Mouse (Mus musculus): ENCODE data around the gene Scn8a.
"Not testable (repeated sequence)": the region's sequence is repeated elsewhere in the genome, so short reads cannot be mapped to it uniquely, and the experiment has no call there.

The Scn8a gene

GRCm38 (mm10) chr15:100869558-100869957 lies at the start of gene Scn8a:
Gene Scn8a, plus strand, starts transcription at chr15:100869858.
- DNase-seq (ENCODE audit: low spot score in 2 of 2), result no peak

GRCm38 (mm10) chr15:100821824-100822223 lies 47.8 kb upstream of the Scn8a start:
- DNase-seq (ENCODE audit: low spot score in 2 of 2), result no peak

GRCm38 (mm10) chr15:100822370-100822769 lies 47.3 kb upstream of the Scn8a start:
- DNase-seq (ENCODE audit: low spot score in 2 of 2), result not testable (repeated sequence)

- DNase-seq (ENCODE audit: low spot score in 2 of 2), result no peak
Measured at GRCm38 (mm10) chr15:100825249-100825856, 44.3 kb upstream of the Scn8a start.

- no peak for DNase-seq (ENCODE audit: low spot score in 2 of 2)
Measured at GRCm38 (mm10) chr15:100826076-100826475, 43.6 kb upstream of the Scn8a start.

- DNase-seq (ENCODE audit: low spot score in 2 of 2), result no peak
Measured at GRCm38 (mm10) chr15:100829775-100830174, 39.9 kb upstream of the Scn8a start.

GRCm38 (mm10) chr15:100830682-100831081 lies 39.0 kb upstream of the Scn8a start:
- DNase-seq (ENCODE audit: low spot score in 2 of 2), result no peak

GRCm38 (mm10) chr15:100832144-100832543 lies 37.5 kb upstream of the Scn8a start:
- DNase-seq (ENCODE audit: low spot score in 2 of 2), result no peak

- DNase-seq (ENCODE audit: low spot score in 2 of 2), result no peak
Measured at GRCm38 (mm10) chr15:100832784-100833183, 36.9 kb upstream of the Scn8a start.

GRCm38 (mm10) chr15:100836729-100837128 lies 32.9 kb upstream of the Scn8a start:
- DNase-seq (ENCODE audit: low spot score in 2 of 2), result no peak

GRCm38 (mm10) chr15:100838607-100839207 lies 31.0 kb upstream of the Scn8a start:
- peak; percentile 33 to 36 for DNase-seq (ENCODE audit: low spot score in 2 of 2)

- no peak for DNase-seq (ENCODE audit: low spot score in 2 of 2)
Measured at GRCm38 (mm10) chr15:100844336-100844735, 25.3 kb upstream of the Scn8a start.

GRCm38 (mm10) chr15:100845049-100845879 lies 24.4 kb upstream of the Scn8a start:
- no peak for DNase-seq (ENCODE audit: low spot score in 2 of 2)

GRCm38 (mm10) chr15:100847193-100847592 lies 22.5 kb upstream of the Scn8a start:
- no peak for DNase-seq (ENCODE audit: low spot score in 2 of 2)

GRCm38 (mm10) chr15:100857586-100857985 lies 12.1 kb upstream of the Scn8a start:
- no peak for DNase-seq (ENCODE audit: low spot score in 2 of 2)

GRCm38 (mm10) chr15:100860856-100861255 lies 8.8 kb upstream of the Scn8a start:
- no peak for DNase-seq (ENCODE audit: low spot score in 2 of 2)

GRCm38 (mm10) chr15:100865556-100865955 lies 4.1 kb upstream of the Scn8a start:
- no peak for DNase-seq (ENCODE audit: low spot score in 2 of 2)

GRCm38 (mm10) chr15:100870001-100870774 lies 530 bp downstream of the Scn8a start:
- DNase-seq (ENCODE audit: low spot score in 2 of 2), result no peak

- DNase-seq (ENCODE audit: low spot score in 2 of 2), result no peak
Measured at GRCm38 (mm10) chr15:100870775-100871106, 1.1 kb downstream of the Scn8a start.

GRCm38 (mm10) chr15:100871107-100872011 lies 1.7 kb downstream of the Scn8a start:
- DNase-seq (ENCODE audit: low spot score in 2 of 2), result no peak

GRCm38 (mm10) chr15:100873155-100873554 lies 3.5 kb downstream of the Scn8a start:
- peak in 1 of 2 experiments; percentile 14 for DNase-seq (ENCODE audit: low spot score in 2 of 2)

Data from heart, adult 9 months (tissue).